8 mouse cellular contexts compared by ENCODE assay signal in genomic region chr14:99045378-99046030, GRCm38 (mm10). TPM values are rescaled to one million over a fixed set of nuclear protein-coding genes. Genes with fewer than 3 reads are reported as not detected.
DNase-seq lines count a peak whose midpoint lies in the region; ATAC-seq and TF ChIP-seq lines count a peak whose summit lies in the region.

No protein-coding gene starts in this region.

- WGBS in heart, adult 2 months: under 1% methylated on average over 70 of the region's 70 CpGs
- under 1% methylated on average over 70 of the region's 70 CpGs for WGBS in embryonic facial prominence, embryonic 15.5 days
- under 1% methylated on average over 58 of the region's 70 CpGs for WGBS in intestine, postnatal 0 days
- under 1% methylated on average over 53 of the region's 70 CpGs for WGBS in stomach, embryonic 15.5 days

- no peak; the same call in 1 of the 2 replicates for TF ChIP-seq POLR2A in heart, adult 2 months (IDR thresholded peaks at IDR 0.05; ENCODE audit: insufficient read depth, low read depth, low read length)
- no peak for TF ChIP-seq POLR2A in CH12.LX (IDR thresholded peaks at IDR 0.05; ENCODE audit: low read depth, low read length)

- H3K4me3 ChIP-seq in heart, adult 2 months: peak overlapping the region; percentile 99
- peak overlapping the region; percentile 58 to 94 (median 92) for H3K4me3 ChIP-seq in CH12.LX (replicated peaks in 1 of 3; ENCODE audit: low read depth in 2 of 3, low read length in 2 of 3, poor library complexity in 1 of 3)
- H3K4me3 ChIP-seq in embryonic facial prominence, embryonic 15.5 days (replicated peaks): peak overlapping the region; percentile 81
- peak overlapping the region; percentile 88 for H3K4me3 ChIP-seq in intestine, postnatal 0 days (ENCODE audit: low read depth, low read length)
- peak overlapping the region; percentile 96 for H3K4me3 ChIP-seq in stomach, embryonic 15.5 days (replicated peaks)

- no peaks in the 10 kb centered on the region for H3K27me3 ChIP-seq in heart, adult 2 months (ENCODE audit: control insufficient read depth, insufficient read depth, low read length)
- no peaks in the 10 kb centered on the region for H3K27me3 ChIP-seq in CH12.LX (replicated peaks)
- H3K27me3 ChIP-seq in embryonic facial prominence, embryonic 15.5 days: no peaks in the 10 kb centered on the region
- H3K27me3 ChIP-seq in intestine, postnatal 0 days (replicated peaks; ENCODE audit: control insufficient read depth, insufficient read depth, low read length): no peaks in the 10 kb centered on the region
- no peaks in the 10 kb centered on the region for H3K27me3 ChIP-seq in stomach, embryonic 15.5 days (replicated peaks)

- in situ Hi-C loops in CH12.LX (cut with MboI; ENCODE audit: low pct_ligation_motif_present, low pct_unique_long_range_greater_than_20kb, low sequenced_read_pairs): no loop called here

- H3K4me1 ChIP-seq in heart, adult 2 months (ENCODE audit: control insufficient read depth, insufficient read depth, low read length): peaks cover 8% of the 10 kb centered on the region
- H3K4me1 ChIP-seq in CH12.LX (ENCODE audit: control insufficient read depth in 1 of 2, insufficient read depth in 2 of 2): peaks cover 5 to 51% of the 10 kb centered on the region in 2 experiments; a peak in 3 of 4 replicates
- peaks cover 28% of the 10 kb centered on the region for H3K4me1 ChIP-seq in embryonic facial prominence, embryonic 15.5 days
- 0 out of 2 replicates have a peak, but pooled peaks cover 4% of the 10 kb centered on the region for H3K4me1 ChIP-seq in intestine, postnatal 0 days (replicated peaks; ENCODE audit: control insufficient read depth, insufficient read depth, low read length)
- peaks cover 21% of the 10 kb centered on the region for H3K4me1 ChIP-seq in stomach, embryonic 15.5 days

- H3K4me2 ChIP-seq in CH12.LX (ENCODE audit: insufficient read depth, low read depth, poor library complexity, severe bottlenecking): peak overlapping the region; percentile 93; the same call in 1 of the 2 replicates
- H3K4me2 ChIP-seq in embryonic facial prominence, embryonic 15.5 days (replicated peaks): peak overlapping the region; percentile 73
- H3K4me2 ChIP-seq in intestine, postnatal 0 days (replicated peaks; ENCODE audit: low read depth): peak overlapping the region; percentile 66
- H3K4me2 ChIP-seq in stomach, embryonic 15.5 days: peak overlapping the region; percentile 63

- no peak for TF ChIP-seq RAD21 in CH12.LX (IDR thresholded peaks at IDR 0.05; ENCODE audit: low read depth, low read length)

- intact Hi-C loops in heart, adult 2 months (cut with DNase I): loop anchor here (1.0 kb wide), 1 partner anchor 54 kb away; the partner anchor contains the start of genes Dis3 and Pibf1
- intact Hi-C loops in heart, postnatal 25 days (cut with DNase I): loop anchor here (2.0 kb wide), 1 partner anchor 53 kb away; the partner anchor contains the start of genes Dis3 and Pibf1

- no peak for TF ChIP-seq EP300 in heart, adult 2 months (IDR thresholded peaks at IDR 0.05; ENCODE audit: insufficient read depth, low read depth, low read length)
- TF ChIP-seq EP300 in CH12.LX (IDR thresholded peaks at IDR 0.05; ENCODE audit: low read length): no peak

- dilution Hi-C loops in CH12.LX (cut with MboI; ENCODE audit: extremely low pct_ligation_motif_present, extremely low pct_unique_long_range_greater_than_20kb, low sequenced_read_pairs): no loop called here

- H3K36me3 ChIP-seq in heart, adult 2 months (ENCODE audit: control insufficient read depth, insufficient read depth, low read length): peaks cover 8% of the 10 kb centered on the region
- H3K36me3 ChIP-seq in CH12.LX (replicated peaks in 1 of 2; ENCODE audit: control insufficient read depth in 1 of 2, insufficient read depth in 1 of 2, low read length in 1 of 2): peaks cover 10 to 24% of the 10 kb centered on the region in 2 experiments
- peaks cover 4% of the 10 kb centered on the region; the same call in 1 of the 2 replicates for H3K36me3 ChIP-seq in embryonic facial prominence, embryonic 15.5 days
- peaks cover 6% of the 10 kb centered on the region for H3K36me3 ChIP-seq in intestine, postnatal 0 days (ENCODE audit: control insufficient read depth, insufficient read depth)
- H3K36me3 ChIP-seq in stomach, embryonic 15.5 days: peaks cover 3% of the 10 kb centered on the region; the same call in 1 of the 2 replicates

- H3K79me2 ChIP-seq in heart, adult 2 months (replicated peaks; ENCODE audit: control insufficient read depth, insufficient read depth, low read length): peaks cover 4% of the 10 kb centered on the region
- peaks cover 71% of the 10 kb centered on the region for H3K79me2 ChIP-seq in CH12.LX (replicated peaks; ENCODE audit: control insufficient read depth, extremely low read depth, insufficient read depth, poor library complexity, severe bottlenecking)

- peak; percentile 0; the same call in 1 of the 2 replicates for ATAC-seq in embryonic facial prominence, embryonic 15.5 days (ENCODE audit: insufficient number of reproducible peaks, low FRiP score, low TSS enrichment, low read depth)
- ATAC-seq in intestine, postnatal 0 days: 0 out of 2 replicates have a peak, but pooled peaks have one; percentile 4
- ATAC-seq in megakaryocyte-erythroid progenitor cell, adult 5-6 weeks (replicated peaks; ENCODE audit: low FRiP score, low TSS enrichment, poor library complexity, severe bottlenecking): 0 out of 2 replicates have a peak, but pooled peaks have one; percentile 10
- no peak for ATAC-seq in stomach, embryonic 15.5 days (ENCODE audit: insufficient read depth, low FRiP score, low read depth)

- no peak for DNase-seq in heart, adult 2 months
- no peak for DNase-seq in heart, postnatal 25 days (ENCODE audit: low spot score)
- peak; percentile 19 for DNase-seq in CH12.LX (ENCODE audit: extremely low read depth)
- DNase-seq in left cerebral cortex, adult 11 months (ENCODE audit: low spot score): no peak

- H3K9me3 ChIP-seq in CH12.LX (replicated peaks; ENCODE audit: low read length): no peaks in the 10 kb centered on the region
- H3K9me3 ChIP-seq in embryonic facial prominence, embryonic 15.5 days (replicated peaks): no peaks in the 10 kb centered on the region
- H3K9me3 ChIP-seq in intestine, postnatal 0 days (ENCODE audit: control insufficient read depth): no peaks in the 10 kb centered on the region
- H3K9me3 ChIP-seq in stomach, embryonic 15.5 days: no peaks in the 10 kb centered on the region

- H3K9ac ChIP-seq in heart, adult 2 months (ENCODE audit: low read depth, low read length): peak overlapping the region; percentile 93
- peak overlapping the region; percentile 93 for H3K9ac ChIP-seq in CH12.LX (ENCODE audit: insufficient read depth, low read depth)
- H3K9ac ChIP-seq in embryonic facial prominence, embryonic 15.5 days: peak overlapping the region; percentile 90
- peak overlapping the region; percentile 91 for H3K9ac ChIP-seq in intestine, postnatal 0 days (ENCODE audit: low read depth, low read length)
- H3K9ac ChIP-seq in stomach, embryonic 15.5 days: peak overlapping the region; percentile 86

- H3K27ac ChIP-seq in heart, adult 2 months: peak overlapping the region; percentile 89
- H3K27ac ChIP-seq in CH12.LX (ENCODE audit: insufficient read depth, low read depth): peak overlapping the region; percentile 78
- peak overlapping the region; percentile 89 for H3K27ac ChIP-seq in embryonic facial prominence, embryonic 15.5 days (replicated peaks)
- H3K27ac ChIP-seq in intestine, postnatal 0 days (ENCODE audit: low read depth, low read length): peak overlapping the region; percentile 86
- H3K27ac ChIP-seq in stomach, embryonic 15.5 days: peak overlapping the region; percentile 78

- no peak for TF ChIP-seq CTCF in heart, adult 2 months (IDR thresholded peaks at IDR 0.05)
- no peak for TF ChIP-seq CTCF in CH12.LX (conservative IDR thresholded peaks at IDR 0.05 in 1 of 2, IDR thresholded peaks at IDR 0.05 in 1 of 2; ENCODE audit: low read depth in 2 of 2, low read length in 2 of 2)
- TF ChIP-seq CTCF in intestine, postnatal 0 days (IDR thresholded peaks at IDR 0.05; ENCODE audit: low read depth): no peak

RNA-seq across cellular contexts. Expression of gene Mzt1, which starts 0.4 kb away (rescaled TPM):
- 10 to 100 TPM; 38.2 to 42.3 TPM for total RNA-seq in heart, adult 2 months (2021)
- 18.8 and 42.9 TPM in 2 replicates for polyA plus RNA-seq in heart, adult 2 months (2012; rRNA removed)
- 10 to 100 TPM; 33.0 to 33.6 TPM for total RNA-seq in heart, postnatal 25 days (2021)
- total RNA-seq in CH12.LX (2012; rRNA removed) (24.4 and 26.2 TPM in 2 replicates), CH12.LX (2014; rRNA removed) (127 and 132 TPM in 2 replicates)
- 36.7 and 41.0 TPM in 2 replicates for polyA plus RNA-seq in CH12.LX (2012; ENCODE audit: insufficient read length, low read depth)
- polyA plus RNA-seq in embryonic facial prominence, embryonic 15.5 days (2015; fragmentation: Nextera tagmentation; extraction: Ambion mirVana): 64.3 and 69.2 TPM in 2 replicates
- 46.2 and 46.9 TPM in 2 replicates for polyA plus RNA-seq in intestine, postnatal 0 days (2015; fragmentation: Nextera tagmentation; extraction: Ambion mirVana)
- total RNA-seq in megakaryocyte-erythroid progenitor cell, adult 5-6 weeks (2014; fragmentation: Nextera tagmentation): 63.8 and 87.8 TPM in 2 replicates
- 70.9 and 73.3 TPM in 2 replicates for total RNA-seq in megakaryocyte-erythroid progenitor cell, adult 5-6 weeks (2017)
- polyA plus RNA-seq in stomach, embryonic 15.5 days (2015; fragmentation: Nextera tagmentation; extraction: Ambion mirVana): 75.0 and 76.0 TPM in 2 replicates

RNA-seq across cellular contexts. Expression of gene Bora, which starts 0.5 kb away (rescaled TPM):
- total RNA-seq in heart, adult 2 months (2021): under 1 TPM; 0.73 to 0.82 TPM
- 0.47 TPM in 2 replicates for polyA plus RNA-seq in heart, adult 2 months (2012; rRNA removed)
- total RNA-seq in heart, postnatal 25 days (2021): 1 to 10 TPM in 1 of 2 experiments, under 1 TPM in 1; 0.83 to 1.1 TPM
- 27.9 and 31.0 TPM in 2 replicates for total RNA-seq in CH12.LX (2012; rRNA removed)
- total RNA-seq in CH12.LX (2014; rRNA removed): 44.7 and 51.8 TPM in 2 replicates
- 47.6 and 49.3 TPM in 2 replicates for polyA plus RNA-seq in CH12.LX (2012; ENCODE audit: insufficient read length, low read depth)
- polyA plus RNA-seq in embryonic facial prominence, embryonic 15.5 days (2015; fragmentation: Nextera tagmentation; extraction: Ambion mirVana): 46.7 and 48.5 TPM in 2 replicates
- polyA plus RNA-seq in intestine, postnatal 0 days (2015; fragmentation: Nextera tagmentation; extraction: Ambion mirVana): 21.9 and 22.1 TPM in 2 replicates
- total RNA-seq in megakaryocyte-erythroid progenitor cell, adult 5-6 weeks (2014; fragmentation: Nextera tagmentation): 80.4 and 93.7 TPM in 2 replicates
- 82.5 and 90.6 TPM in 2 replicates for total RNA-seq in megakaryocyte-erythroid progenitor cell, adult 5-6 weeks (2017)
- polyA plus RNA-seq in stomach, embryonic 15.5 days (2015; fragmentation: Nextera tagmentation; extraction: Ambion mirVana): 57.2 and 63.8 TPM in 2 replicates

RNA-seq across cellular contexts. Expression of gene Rpl36a-ps1, which starts 51.4 kb away (rescaled TPM):
- total RNA-seq in heart, adult 2 months (2021): 1 to 10 TPM; 1.5 to 3.1 TPM
- not detected in 2 replicates for polyA plus RNA-seq in heart, adult 2 months (2012; rRNA removed)
- 1 to 10 TPM; 1.6 to 1.7 TPM for total RNA-seq in heart, postnatal 25 days (2021)
- total RNA-seq in CH12.LX (2012; rRNA removed) (42.9 and 57.6 TPM in 2 replicates), CH12.LX (2014; rRNA removed) (73.7 and 82.6 TPM in 2 replicates)
- 5.7 and 6.2 TPM in 2 replicates for polyA plus RNA-seq in CH12.LX (2012; ENCODE audit: insufficient read length, low read depth)
- polyA plus RNA-seq in embryonic facial prominence, embryonic 15.5 days (2015; fragmentation: Nextera tagmentation; extraction: Ambion mirVana): 1.6 and 2.4 TPM in 2 replicates
- polyA plus RNA-seq in intestine, postnatal 0 days (2015; fragmentation: Nextera tagmentation; extraction: Ambion mirVana): 3.4 and 4.4 TPM in 2 replicates
- total RNA-seq in megakaryocyte-erythroid progenitor cell, adult 5-6 weeks (2014; fragmentation: Nextera tagmentation): 37.5 and 41.1 TPM in 2 replicates
- total RNA-seq in megakaryocyte-erythroid progenitor cell, adult 5-6 weeks (2017): 8.1 and 34.3 TPM in 2 replicates
- polyA plus RNA-seq in stomach, embryonic 15.5 days (2015; fragmentation: Nextera tagmentation; extraction: Ambion mirVana): 2.3 and 7.4 TPM in 2 replicates

RNA-seq across cellular contexts. Expression of gene Pibf1, which starts 53.7 kb away (rescaled TPM):
- total RNA-seq in heart, adult 2 months (2021): 1 to 10 TPM; 6.5 to 7.2 TPM
- polyA plus RNA-seq in heart, adult 2 months (2012; rRNA removed): 1.8 and 4.0 TPM in 2 replicates
- 1 to 10 TPM; 7.4 to 7.8 TPM for total RNA-seq in heart, postnatal 25 days (2021)
- total RNA-seq in CH12.LX (2012; rRNA removed) (13.9 and 17.7 TPM in 2 replicates), CH12.LX (2014; rRNA removed) (24.7 and 29.2 TPM in 2 replicates)
- 11.8 and 12.8 TPM in 2 replicates for polyA plus RNA-seq in CH12.LX (2012; ENCODE audit: insufficient read length, low read depth)
- 19.2 and 19.9 TPM in 2 replicates for polyA plus RNA-seq in embryonic facial prominence, embryonic 15.5 days (2015; fragmentation: Nextera tagmentation; extraction: Ambion mirVana)
- polyA plus RNA-seq in intestine, postnatal 0 days (2015; fragmentation: Nextera tagmentation; extraction: Ambion mirVana): 8.2 and 9.7 TPM in 2 replicates
- 22.5 and 26.2 TPM in 2 replicates for total RNA-seq in megakaryocyte-erythroid progenitor cell, adult 5-6 weeks (2014; fragmentation: Nextera tagmentation)
- total RNA-seq in megakaryocyte-erythroid progenitor cell, adult 5-6 weeks (2017): 41.6 and 57.4 TPM in 2 replicates
- 14.7 and 16.9 TPM in 2 replicates for polyA plus RNA-seq in stomach, embryonic 15.5 days (2015; fragmentation: Nextera tagmentation; extraction: Ambion mirVana)

RNA-seq across cellular contexts. Expression of gene Dis3, which starts 54.1 kb away (rescaled TPM):
- 10 to 100 TPM in 1 of 2 experiments, 1 to 10 TPM in 1; 9.8 to 10.5 TPM for total RNA-seq in heart, adult 2 months (2021)
- polyA plus RNA-seq in heart, adult 2 months (2012; rRNA removed): 3.0 and 5.5 TPM in 2 replicates
- total RNA-seq in heart, postnatal 25 days (2021): 10 to 100 TPM; 10.5 to 11.6 TPM
- total RNA-seq in CH12.LX (2012; rRNA removed): 33.9 and 47.4 TPM in 2 replicates
- total RNA-seq in CH12.LX (2014; rRNA removed): 69.4 and 78.5 TPM in 2 replicates
- polyA plus RNA-seq in CH12.LX (2012; ENCODE audit: insufficient read length, low read depth): 92.6 and 98.9 TPM in 2 replicates
- polyA plus RNA-seq in embryonic facial prominence, embryonic 15.5 days (2015; fragmentation: Nextera tagmentation; extraction: Ambion mirVana): 25.5 and 27.6 TPM in 2 replicates
- polyA plus RNA-seq in intestine, postnatal 0 days (2015; fragmentation: Nextera tagmentation; extraction: Ambion mirVana): 9.1 TPM in 2 replicates
- 62.6 and 63.2 TPM in 2 replicates for total RNA-seq in megakaryocyte-erythroid progenitor cell, adult 5-6 weeks (2014; fragmentation: Nextera tagmentation)
- total RNA-seq in megakaryocyte-erythroid progenitor cell, adult 5-6 weeks (2017): 63.8 and 121 TPM in 2 replicates
- polyA plus RNA-seq in stomach, embryonic 15.5 days (2015; fragmentation: Nextera tagmentation; extraction: Ambion mirVana): 25.5 and 27.8 TPM in 2 replicates

Comparison
In these comparisons a context has a peak if more than half of its experiments do, and no peak if none do; other contexts are left out.
1. RNA of gene Bora, which starts 0.5 kb away (polyA plus RNA-seq): 57.2 to 63.8 TPM in stomach, embryonic 15.5 days, 47.6 to 49.3 TPM in CH12.LX, 46.7 to 48.5 TPM in embryonic facial prominence, embryonic 15.5 days and 21.9 to 22.1 TPM in intestine, postnatal 0 days; 0.47 TPM in heart, adult 2 months; every median in the first group is over 10 times any median in the second.
2. Peak in every context shown above with its lines, with median percentiles within 50 percentile points of each other: H3K27ac ChIP-seq, H3K4me3 ChIP-seq, H3K9ac ChIP-seq and H3K4me2 ChIP-seq.